Mouse (Mus musculus) C2C12 (cell line): ENCODE results near the gene Tgm1.

ENCODE experiments used
- CEBPB ChIP-seq: IDR thresholded peaks from one replicate; pipeline ENCODE4 v1.6.1; 2011; ENCODE audit warnings: low read depth, mild to moderate bottlenecking, control low read depth, moderate library complexity
- CTCF ChIP-seq: IDR thresholded peaks from one replicate; pipeline ENCODE4 v1.5.1; 2011; ENCODE audit not compliant: control insufficient read depth, insufficient read depth, insufficient read length
- FOSL1 ChIP-seq: IDR thresholded peaks from one replicate; pipeline ENCODE4 v1.8.0; 2011; ENCODE audit warnings: mild to moderate bottlenecking, low read length; ENCODE audit not compliant: poor library complexity, insufficient read depth, severe bottlenecking
- MAX ChIP-seq: IDR thresholded peaks from one replicate; pipeline ENCODE4 v1.6.1; 2011; ENCODE audit warnings: mild to moderate bottlenecking, control low read depth
- MYOD1 ChIP-seq: IDR thresholded peaks from one replicate; pipeline ENCODE4 v1.6.1; 2011; ENCODE audit warnings: low read depth; ENCODE audit not compliant: control insufficient read depth, insufficient read length

- TF ChIP-seq FOSL1 (no peak), CTCF (no peak), CEBPB (no peak), MAX (no peak), MYOD1 (no peak)
Measured at GRCm38 (mm10) chr14:55660636-55661035, 53.1 kb downstream of the Tgm1 start.
